Comparison of ENCODE assay signal across 22 mouse cellular contexts in genomic region chr7:43952703-43953102, GRCm38 (mm10). TPM values are rescaled to one million over a fixed set of nuclear protein-coding genes. Genes with fewer than 3 reads are reported as not detected.
A peak's percentile ranks its signal among the peaks of the same experiment; 100 is the strongest.
DNase-seq lines count a peak whose midpoint lies in the region; ATAC-seq and TF ChIP-seq lines count a peak whose summit lies in the region.
"Had no signal": no experiment of that assay in that cellular context is flagged by ENCODE, and none has a peak within 500 bp of the region (broad histone marks: within the 10 kb centered on the region; RNA-seq: fewer than 3 reads in every experiment).

No protein-coding gene starts in this region.

- DNase-seq in left cerebral cortex, adult 18-20 months (ENCODE audit: low spot score in 2 of 2) = peak; percentile 9 to 10
- no peak for DNase-seq in left cerebral cortex, postnatal 4 days
- DNase-seq in layer of hippocampus, adult 2 months (ENCODE audit: low spot score in 2 of 2) = peak; percentile 21 to 31
- peak; percentile 6 to 11 for DNase-seq in right cerebral cortex, postnatal 36 days (ENCODE audit: low spot score in 2 of 2)
- DNase-seq in embryo, embryonic 9.5 days (ENCODE audit: extremely low spot score) = no peak
- no peak for DNase-seq in urinary bladder, postnatal 14 days (ENCODE audit: low spot score)
- DNase-seq: cerebellum, adult 11 months; cerebellum, postnatal 25 days; heart, adult 18-20 months; thymus, postnatal 25 days had no signal

- H3K27ac ChIP-seq in kidney, embryonic 15.5 days = no peak overlapping the region
- H3K27ac ChIP-seq in layer of hippocampus, adult 2 months = no peak overlapping the region
- no peak overlapping the region for H3K27ac ChIP-seq in liver, embryonic 12.5 days
- H3K27ac ChIP-seq: hindbrain, embryonic 12.5 days; lung, embryonic 15.5 days; midbrain, embryonic 13.5 days; stomach, embryonic 15.5 days had no signal

- H3K4me2 ChIP-seq in kidney, embryonic 15.5 days = no peak overlapping the region
- H3K4me2 ChIP-seq in liver, embryonic 12.5 days = no peak overlapping the region
- H3K4me2 ChIP-seq: hindbrain, embryonic 12.5 days; liver, embryonic 11.5 days; lung, embryonic 15.5 days; midbrain, embryonic 13.5 days; stomach, embryonic 15.5 days had no signal

- no peak for TF ChIP-seq CTCF in layer of hippocampus, adult 2 months (conservative IDR thresholded peaks at IDR 0.05)

- 0 out of 2 replicates have a peak, but pooled peaks cover 10% of the 10 kb centered on the region for H3K4me1 ChIP-seq in kidney, embryonic 15.5 days
- H3K4me1 ChIP-seq in liver, embryonic 12.5 days = no peaks in the 10 kb centered on the region
- H3K4me1 ChIP-seq: hindbrain, embryonic 12.5 days; lung, embryonic 15.5 days; midbrain, embryonic 13.5 days; stomach, embryonic 15.5 days had no signal

- WGBS in kidney, embryonic 15.5 days = 28% methylated on average over 4 of the region's 4 CpGs
- WGBS in liver, embryonic 12.5 days (ENCODE audit: insufficient replicate concordance) = 47% methylated on average over 4 of the region's 4 CpGs

- H3K9ac ChIP-seq in kidney, embryonic 15.5 days = no peak overlapping the region
- no peak overlapping the region for H3K9ac ChIP-seq in liver, embryonic 12.5 days
- H3K9ac ChIP-seq: hindbrain, embryonic 12.5 days; lung, embryonic 15.5 days; midbrain, embryonic 13.5 days; stomach, embryonic 15.5 days had no signal

- no peaks in the 10 kb centered on the region for H3K27me3 ChIP-seq in kidney, embryonic 15.5 days
- H3K27me3 ChIP-seq in liver, embryonic 12.5 days (replicated peaks) = no peaks in the 10 kb centered on the region
- H3K27me3 ChIP-seq: hindbrain, embryonic 12.5 days; lung, embryonic 15.5 days; midbrain, embryonic 13.5 days; stomach, embryonic 15.5 days had no signal

- peak; percentile 79 for ATAC-seq in kidney, embryonic 15.5 days (replicated peaks; ENCODE audit: low FRiP score)
- ATAC-seq in liver, embryonic 12.5 days = no peak
- ATAC-seq: midbrain, embryonic 13.5 days had no signal

- no peaks in the 10 kb centered on the region for H3K9me3 ChIP-seq in kidney, embryonic 15.5 days (replicated peaks)
- no peaks in the 10 kb centered on the region for H3K9me3 ChIP-seq in liver, embryonic 12.5 days (replicated peaks)
- H3K9me3 ChIP-seq: hindbrain, embryonic 12.5 days; lung, embryonic 15.5 days; midbrain, embryonic 13.5 days; stomach, embryonic 15.5 days had no signal

- no peaks in the 10 kb centered on the region for H3K36me3 ChIP-seq in kidney, embryonic 15.5 days
- no peaks in the 10 kb centered on the region for H3K36me3 ChIP-seq in liver, embryonic 12.5 days
- H3K36me3 ChIP-seq: hindbrain, embryonic 12.5 days; lung, embryonic 15.5 days; midbrain, embryonic 13.5 days; stomach, embryonic 15.5 days had no signal

- no peak overlapping the region for H3K4me3 ChIP-seq in kidney, embryonic 15.5 days (replicated peaks)
- H3K4me3 ChIP-seq in layer of hippocampus, adult 2 months = no peak overlapping the region
- H3K4me3 ChIP-seq in liver, embryonic 12.5 days = no peak overlapping the region
- H3K4me3 ChIP-seq: hindbrain, embryonic 12.5 days; lung, embryonic 15.5 days; midbrain, embryonic 13.5 days; myocyte; stomach, embryonic 15.5 days had no signal

- intact Hi-C loops in left cerebral cortex, postnatal 4 days (cut with DNase I) = no loop called here

RNA-seq across cellular contexts. Expression of gene Klk1b8, which starts 2.2 kb away (rescaled TPM):
- total RNA-seq in left cerebral cortex, adult 18-20 months (2021) = not detected
- not detected for total RNA-seq in left cerebral cortex, postnatal 4 days (2021)
- polyA plus RNA-seq in kidney, embryonic 15.5 days (2015; fragmentation: Nextera tagmentation; extraction: Ambion mirVana) = 0.19 TPM in 1 of 2 replicates, not detected in the other
- not detected for total RNA-seq in layer of hippocampus, adult 2 months (2021)
- not detected in 2 replicates for polyA plus RNA-seq in liver, embryonic 12.5 days (2016; fragmentation: Nextera tagmentation; extraction: Ambion mirVana)
- total RNA-seq: heart, adult 18-20 months; left cerebral cortex, postnatal 10 days had no signal
- polyA plus RNA-seq: embryonic facial prominence, embryonic 11.5 days; heart, embryonic 16.5 days; hindbrain, embryonic 12.5 days; intestine, embryonic 14.5 days; liver, embryonic 11.5 days; lung, embryonic 15.5 days; midbrain, embryonic 13.5 days; myocyte had no signal

RNA-seq across cellular contexts. Expression of gene Klk1b1, which starts 13.8 kb away (rescaled TPM):
- total RNA-seq in left cerebral cortex, adult 18-20 months (2021) = not detected
- total RNA-seq in left cerebral cortex, postnatal 4 days (2021) = not detected
- not detected in 2 replicates for polyA plus RNA-seq in kidney, embryonic 15.5 days (2015; fragmentation: Nextera tagmentation; extraction: Ambion mirVana)
- not detected for total RNA-seq in layer of hippocampus, adult 2 months (2021)
- polyA plus RNA-seq in liver, embryonic 12.5 days (2016; fragmentation: Nextera tagmentation; extraction: Ambion mirVana) = not detected in 2 replicates
- total RNA-seq: heart, adult 18-20 months; left cerebral cortex, postnatal 10 days had no signal
- polyA plus RNA-seq: embryonic facial prominence, embryonic 11.5 days; hindbrain, embryonic 12.5 days; intestine, embryonic 14.5 days; liver, embryonic 11.5 days; lung, embryonic 15.5 days; midbrain, embryonic 13.5 days; myocyte; stomach, embryonic 15.5 days had no signal

RNA-seq across cellular contexts. Expression of gene Klk15, which starts 19.2 kb away (rescaled TPM):
- total RNA-seq in left cerebral cortex, adult 18-20 months (2021) = not detected
- total RNA-seq in left cerebral cortex, postnatal 4 days (2021) = not detected
- not detected in 2 replicates for polyA plus RNA-seq in kidney, embryonic 15.5 days (2015; fragmentation: Nextera tagmentation; extraction: Ambion mirVana)
- total RNA-seq in layer of hippocampus, adult 2 months (2021) = not detected
- polyA plus RNA-seq in liver, embryonic 12.5 days (2016; fragmentation: Nextera tagmentation; extraction: Ambion mirVana) = not detected in 2 replicates
- total RNA-seq: heart, adult 18-20 months; left cerebral cortex, postnatal 10 days had no signal
- polyA plus RNA-seq: embryonic facial prominence, embryonic 11.5 days; heart, embryonic 16.5 days; hindbrain, embryonic 12.5 days; intestine, embryonic 14.5 days; liver, embryonic 11.5 days; lung, embryonic 15.5 days; midbrain, embryonic 13.5 days; myocyte; stomach, embryonic 15.5 days had no signal

RNA-seq across cellular contexts. Expression of gene Klk1b9, which starts 23.2 kb away (rescaled TPM):
- not detected for total RNA-seq in left cerebral cortex, adult 18-20 months (2021)
- not detected for total RNA-seq in left cerebral cortex, postnatal 4 days (2021)
- not detected in 2 replicates for polyA plus RNA-seq in kidney, embryonic 15.5 days (2015; fragmentation: Nextera tagmentation; extraction: Ambion mirVana)
- total RNA-seq in layer of hippocampus, adult 2 months (2021) = not detected
- not detected in 2 replicates for polyA plus RNA-seq in liver, embryonic 12.5 days (2016; fragmentation: Nextera tagmentation; extraction: Ambion mirVana)
- total RNA-seq: heart, adult 18-20 months; left cerebral cortex, postnatal 10 days had no signal
- polyA plus RNA-seq: embryonic facial prominence, embryonic 11.5 days; heart, embryonic 16.5 days; hindbrain, embryonic 12.5 days; intestine, embryonic 14.5 days; liver, embryonic 11.5 days; lung, embryonic 15.5 days; midbrain, embryonic 13.5 days; myocyte; stomach, embryonic 15.5 days had no signal

RNA-seq across cellular contexts. Expression of gene Klk1b11, which starts 43.0 kb away (rescaled TPM):
- not detected for total RNA-seq in left cerebral cortex, adult 18-20 months (2021)
- not detected for total RNA-seq in left cerebral cortex, postnatal 4 days (2021)
- not detected in 2 replicates for polyA plus RNA-seq in kidney, embryonic 15.5 days (2015; fragmentation: Nextera tagmentation; extraction: Ambion mirVana)
- total RNA-seq in layer of hippocampus, adult 2 months (2021) = not detected
- not detected in 2 replicates for polyA plus RNA-seq in liver, embryonic 12.5 days (2016; fragmentation: Nextera tagmentation; extraction: Ambion mirVana)
- total RNA-seq: heart, adult 18-20 months; left cerebral cortex, postnatal 10 days had no signal
- polyA plus RNA-seq: embryonic facial prominence, embryonic 11.5 days; hindbrain, embryonic 12.5 days; intestine, embryonic 14.5 days; liver, embryonic 11.5 days; lung, embryonic 15.5 days; midbrain, embryonic 13.5 days; myocyte had no signal

Comparison
In these comparisons a context has a peak if more than half of its experiments do, and no peak if none do; other contexts are left out.
1. DNase-seq: peak in left cerebral cortex, adult 18-20 months (2 of 2), layer of hippocampus, adult 2 months (2 of 2) and right cerebral cortex, postnatal 36 days (2 of 2); none in left cerebral cortex, postnatal 4 days (single experiment), embryo, embryonic 9.5 days (single experiment) and urinary bladder, postnatal 14 days (single experiment).